Mouse (Mus musculus): ENCODE measurements at regions not wholly inside any gene's neighbourhood (a gene's known extent, or its start where the extent isn't known, plus 50 kb on each side); places are given as distances from the start of the nearest gene placed in this dataset.

- no peak for DNase-seq (ENCODE audit: low read depth, low spot score)
Observed at GRCm38 (mm10) chr8:126854121-126855055, 91.3 kb downstream of the Tomm20 start.

GRCm38 (mm10) chr8:126852663-126853390, 92.8 kb downstream of the Tomm20 start:
- no peak for DNase-seq (ENCODE audit: low read depth, low spot score)

GRCm38 (mm10) chr8:126852184-126852583, 93.5 kb downstream of the Tomm20 start:
- no peak for DNase-seq (ENCODE audit: low read depth, low spot score)

GRCm38 (mm10) chr8:126851780-126852179, 93.9 kb downstream of the Tomm20 start:
- no peak for DNase-seq (ENCODE audit: low read depth, low spot score)

DNA sequence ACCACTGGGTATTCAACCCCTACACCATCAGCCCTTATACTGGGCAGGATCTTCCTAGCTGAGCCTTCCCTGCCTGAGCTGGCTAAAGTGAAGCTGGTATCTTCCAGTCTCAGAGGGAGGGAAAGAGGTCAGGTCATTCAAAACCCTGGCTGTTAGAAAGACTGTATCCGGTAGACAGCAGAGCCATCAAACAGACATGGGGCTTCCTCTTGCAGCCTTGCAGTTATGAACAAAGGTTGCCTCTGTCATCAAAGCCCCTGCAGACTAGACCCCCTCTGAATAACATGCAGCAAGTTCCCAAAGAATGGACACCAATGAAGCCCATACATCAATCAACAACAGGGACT, 95.5 kb downstream of the Tomm20 start:
- DNase-seq (ENCODE audit: low read depth, low spot score), result no peak

DNA sequence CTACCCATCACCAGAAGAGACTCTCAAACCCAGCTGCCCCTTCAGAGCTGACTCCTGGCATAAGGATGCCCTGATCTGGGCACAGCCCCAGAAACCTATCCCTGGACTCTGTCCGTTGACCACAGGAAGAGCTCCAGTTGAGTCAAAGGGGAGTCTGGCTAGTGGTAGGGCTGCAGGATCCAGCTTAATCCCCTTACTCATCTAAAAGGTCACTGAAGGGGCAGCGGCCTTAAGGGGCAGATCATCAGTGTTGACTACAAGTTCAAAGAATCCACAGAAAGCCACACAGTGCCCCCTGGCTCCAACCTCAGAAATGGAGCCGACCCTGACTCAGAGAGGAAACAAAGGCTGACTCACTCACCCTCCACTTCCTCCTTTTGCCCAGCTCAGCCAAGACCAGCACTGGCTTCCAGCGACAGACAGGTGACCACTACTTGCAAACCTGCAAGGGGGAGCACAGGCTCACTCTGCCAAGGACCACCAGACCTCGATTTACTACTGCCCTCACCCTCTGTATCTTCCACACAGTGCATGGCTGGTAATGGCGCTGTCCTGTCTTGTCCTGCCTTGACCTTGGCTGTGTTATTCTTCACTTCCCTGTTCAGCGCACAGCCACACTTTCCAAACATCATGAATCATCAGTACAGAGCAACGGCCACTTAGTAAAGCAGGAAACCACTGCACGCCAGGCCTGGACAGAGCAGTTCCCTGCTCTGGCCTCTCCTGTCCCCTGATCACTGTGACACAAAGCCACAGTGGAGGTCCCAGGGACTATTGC, 96.0 kb downstream of the Tomm20 start:
- no peak for DNase-seq (ENCODE audit: low read depth, low spot score)

DNA sequence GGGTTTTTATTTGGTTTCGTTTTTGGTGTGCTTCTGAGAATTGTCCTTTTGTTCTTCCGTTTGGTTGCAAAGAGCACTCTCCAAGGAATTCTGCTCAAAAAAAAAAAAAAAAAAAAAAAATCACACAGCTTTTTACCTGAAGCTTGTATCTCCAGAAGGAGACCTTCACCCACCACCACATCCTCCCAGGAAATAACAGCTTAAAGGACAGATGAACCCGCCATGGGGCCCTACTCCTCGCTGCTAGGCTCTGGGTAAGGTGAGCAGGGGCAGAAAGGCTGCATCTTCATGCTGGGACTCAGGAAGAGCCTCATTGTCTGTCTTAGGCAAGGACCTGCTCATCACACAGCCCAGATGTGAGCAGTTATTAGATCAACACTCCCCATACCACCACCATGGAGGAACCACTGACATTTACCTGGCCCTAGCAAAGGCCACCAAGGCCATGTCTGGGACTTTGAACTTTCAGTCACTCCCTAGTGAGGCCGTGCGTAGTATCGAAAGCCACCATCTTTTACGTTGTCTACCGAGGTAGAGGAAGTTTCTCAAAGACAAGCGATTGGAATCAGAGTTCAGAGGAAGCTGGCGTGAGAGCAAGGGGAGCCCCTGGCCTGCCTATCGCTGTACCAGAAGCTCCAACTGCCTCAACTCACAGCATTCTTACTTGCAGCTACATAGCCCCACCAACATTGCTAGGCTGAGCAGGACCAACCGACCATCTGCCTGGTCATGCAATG, 97.1 kb downstream of the Tomm20 start:
- DNase-seq (ENCODE audit: low read depth, low spot score), result no peak

DNA sequence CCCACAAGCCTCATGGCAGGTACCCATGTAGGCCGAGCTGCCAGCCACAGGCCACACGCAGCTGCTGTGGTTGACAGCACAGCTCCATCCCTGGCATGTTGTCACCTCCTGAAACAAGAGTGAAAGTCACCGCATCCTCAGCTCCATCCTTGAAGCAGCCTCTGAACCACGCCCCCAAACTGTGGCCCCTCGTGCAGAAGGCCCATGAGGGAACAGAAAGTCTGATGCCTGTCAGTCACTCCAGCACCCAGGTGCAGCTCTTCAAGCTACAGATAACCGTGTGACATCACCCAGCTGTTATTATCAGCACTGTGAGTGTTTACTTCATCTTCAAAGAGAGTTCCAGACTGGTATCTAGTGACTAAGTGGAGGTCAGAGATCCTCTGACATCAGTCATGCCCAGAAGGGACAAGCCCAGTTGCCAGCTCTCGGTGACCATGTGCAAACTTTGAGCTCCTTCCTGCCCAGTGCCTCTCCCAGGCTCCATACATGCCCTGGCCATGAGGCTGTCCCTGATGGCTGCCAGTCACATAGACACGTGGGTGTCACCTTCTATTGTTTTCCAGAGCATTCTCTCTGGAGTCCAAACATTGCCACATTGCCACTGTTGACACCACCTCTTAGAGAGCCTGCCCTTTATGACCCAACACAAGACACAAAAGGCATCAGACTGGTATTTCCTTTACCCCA, 97.8 kb downstream of the Tomm20 start:
- no peak for DNase-seq (ENCODE audit: low read depth, low spot score)

DNA sequence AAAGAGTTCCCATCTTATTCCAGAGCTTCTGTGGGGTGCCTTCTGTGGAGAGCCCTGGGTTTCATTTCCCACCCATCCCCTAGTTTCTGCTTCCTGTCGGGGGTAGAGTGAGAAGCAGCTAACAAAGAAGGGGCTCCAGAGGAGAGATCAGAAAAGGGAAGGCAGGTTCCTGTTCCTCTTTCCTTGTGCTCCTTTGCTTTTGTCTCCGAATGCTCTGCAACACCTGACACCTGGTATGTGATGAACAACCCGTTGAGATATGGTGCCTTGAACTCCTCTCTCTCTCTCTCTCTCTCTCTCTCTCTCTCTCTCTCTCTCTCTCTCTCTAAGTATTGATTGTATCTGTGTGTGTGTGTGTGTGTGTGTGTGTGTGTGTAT, 99.5 kb downstream of the Tomm20 start:
- DNase-seq (ENCODE audit: low read depth, low spot score), result no peak

- no peak for DNase-seq (ENCODE audit: low read depth, low spot score)
Observed at GRCm38 (mm10) chr8:126845530-126846187, 100.0 kb downstream of the Tomm20 start.

DNA sequence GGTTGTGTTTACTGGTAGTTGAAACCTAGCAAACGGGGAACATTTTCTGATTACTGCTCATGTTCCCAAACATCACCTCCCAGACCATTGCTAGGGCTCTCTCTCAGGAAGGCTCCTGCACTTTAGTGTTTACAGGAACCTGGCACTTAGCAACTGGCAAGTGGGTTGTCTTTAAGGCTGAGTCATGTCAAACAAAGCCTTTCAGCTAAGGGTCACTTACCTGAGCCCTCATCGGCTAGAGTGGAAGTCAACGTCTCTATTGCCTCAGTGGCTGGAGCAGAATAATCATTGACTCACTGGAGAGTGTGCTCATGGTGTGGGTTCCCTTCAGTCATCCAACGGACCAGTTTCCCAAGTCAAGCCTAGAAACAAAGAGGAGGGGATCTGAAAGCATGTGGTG, 101.0 kb downstream of the Tomm20 start:
- DNase-seq (ENCODE audit: low read depth, low spot score), result no peak

DNA sequence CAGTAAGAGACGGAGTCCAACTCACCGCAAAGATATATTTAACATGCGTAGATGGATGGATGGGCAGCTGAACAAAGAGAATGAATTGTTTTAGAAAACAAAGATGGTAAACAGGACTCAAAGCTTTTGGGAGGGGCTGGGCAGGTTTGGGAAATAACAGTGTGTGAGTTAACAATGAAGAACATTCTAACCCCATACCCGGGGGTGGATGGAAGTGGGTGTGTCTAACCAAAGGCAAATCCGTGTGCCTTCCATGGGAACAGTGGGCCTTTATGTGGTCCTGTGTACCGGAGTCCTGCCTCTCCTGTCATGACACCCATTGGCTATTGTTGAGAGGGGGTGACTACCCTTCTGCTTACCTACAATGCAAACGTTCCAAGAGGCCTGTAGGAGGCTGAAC, 104.5 kb downstream of the Tomm20 start:
- DNase-seq (ENCODE audit: low read depth, low spot score), result no peak

DNA sequence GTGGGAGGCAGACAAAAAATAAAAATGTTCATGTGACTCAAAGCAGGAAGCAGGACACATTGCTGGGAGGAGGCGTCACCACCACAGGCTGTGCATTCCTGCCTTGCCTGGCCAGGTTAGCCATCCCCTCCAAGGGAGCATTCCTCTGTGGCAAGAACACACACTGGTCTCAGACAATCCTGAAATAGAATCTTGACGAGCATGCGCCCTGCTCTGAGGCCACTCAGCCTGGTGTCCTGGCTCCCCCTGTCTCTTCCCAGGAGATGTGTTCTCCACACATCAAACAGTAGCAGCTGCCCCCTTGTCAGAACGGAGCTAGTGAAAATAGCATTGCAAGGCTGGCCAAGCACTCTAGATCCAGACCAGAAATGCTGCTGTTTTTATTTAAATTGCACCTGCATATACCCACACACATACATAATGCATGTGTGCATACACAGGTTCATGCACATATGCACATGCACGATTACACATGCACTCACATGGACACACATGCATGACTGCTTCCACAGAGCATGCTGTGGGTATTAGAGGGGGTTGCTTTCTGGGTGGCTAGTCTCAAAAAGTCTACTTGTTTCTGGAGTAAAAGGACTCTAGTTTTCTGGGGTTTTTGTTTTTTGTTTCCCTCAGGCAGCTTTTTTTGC, 105.8 kb downstream of the Tomm20 start:
- DNase-seq (ENCODE audit: low read depth, low spot score), result peak; percentile 62

DNA sequence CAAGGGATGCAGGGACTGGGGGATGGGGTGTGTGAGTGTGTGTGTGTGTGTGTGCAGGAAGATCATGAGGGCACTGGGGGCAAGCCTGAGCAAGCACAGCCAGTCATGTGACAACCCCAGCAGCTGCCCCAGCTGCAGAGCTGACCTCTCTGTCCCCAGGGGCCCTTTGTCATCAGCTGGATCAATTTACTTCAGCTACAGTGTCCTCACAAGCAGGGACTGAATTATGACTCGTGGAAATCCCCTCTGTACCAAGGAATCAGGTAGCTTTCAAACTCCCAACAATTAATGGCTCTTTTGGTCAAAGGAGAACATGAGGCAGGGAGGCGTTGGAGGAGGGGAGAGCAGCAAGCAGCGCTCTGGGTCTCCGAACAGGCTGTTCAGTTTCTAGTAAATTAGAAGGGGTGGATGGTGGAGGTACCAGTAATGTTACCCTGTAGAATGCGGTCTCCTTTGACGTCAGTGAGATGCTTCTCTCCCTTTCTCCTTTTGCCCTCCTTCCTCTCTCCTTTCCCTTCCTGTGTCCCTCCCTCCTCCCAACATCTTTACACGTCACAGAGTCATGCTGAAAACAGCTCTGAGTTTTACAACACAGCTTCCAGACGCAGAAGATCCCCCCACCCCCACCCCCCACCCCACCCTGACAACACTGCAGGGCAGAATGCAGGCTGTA, 106.5 kb downstream of the Tomm20 start:
- DNase-seq (ENCODE audit: low read depth, low spot score), result peak; percentile 77

DNA sequence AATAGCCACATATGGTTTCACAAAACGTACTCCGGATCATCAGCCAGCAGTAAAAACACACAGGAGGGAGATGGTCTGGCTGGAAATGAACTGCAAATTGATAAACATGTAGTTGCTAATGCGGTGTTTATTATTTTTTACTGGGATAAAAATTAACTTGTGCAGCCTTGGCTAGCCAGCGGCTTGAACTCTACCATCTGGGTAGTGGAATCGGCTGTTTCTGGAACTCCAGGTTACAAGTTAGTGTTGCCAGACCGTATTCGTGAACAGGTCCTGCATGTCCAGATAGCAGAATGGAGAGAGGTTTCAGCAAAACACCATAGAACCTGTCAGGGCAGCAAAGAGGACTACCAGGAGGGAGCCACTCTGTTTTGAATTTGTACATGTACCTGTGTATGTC, 107.4 kb downstream of the Tomm20 start:
- DNase-seq (ENCODE audit: low read depth, low spot score), result no peak

DNA sequence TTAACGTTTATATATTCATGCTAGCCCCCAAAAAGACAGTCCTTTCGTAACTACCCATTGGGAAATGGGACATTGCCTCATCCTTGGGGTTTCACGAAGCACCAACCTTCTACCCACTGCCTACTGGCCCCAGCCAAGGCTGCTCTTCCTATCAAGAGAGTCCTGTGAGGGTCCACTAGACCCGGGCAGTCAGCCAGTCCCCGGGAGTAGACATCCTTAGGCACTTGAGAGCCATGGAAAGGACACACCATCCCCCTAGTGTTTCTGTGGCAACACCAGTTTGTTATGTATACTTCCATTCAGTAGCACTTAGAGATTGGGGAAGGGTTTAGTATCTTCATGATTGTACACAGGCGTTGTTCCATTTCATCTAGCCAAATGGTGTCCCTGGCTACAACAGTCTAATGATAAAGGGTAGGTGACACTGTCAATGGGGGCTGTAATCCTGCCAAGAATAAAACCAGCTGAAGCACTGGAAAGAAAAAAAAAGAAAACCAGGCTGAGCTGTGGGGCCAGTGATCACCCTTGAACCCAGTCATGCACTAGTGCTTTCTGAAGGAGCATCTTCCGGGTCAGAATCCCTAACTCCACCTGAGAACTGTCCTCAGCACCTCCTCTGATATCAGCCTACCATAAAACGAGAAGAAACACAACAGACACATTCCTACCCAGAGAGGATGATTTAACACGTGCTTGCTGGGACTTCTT, 108.2 kb downstream of the Tomm20 start:
- no peak for DNase-seq (ENCODE audit: low read depth, low spot score)

DNA sequence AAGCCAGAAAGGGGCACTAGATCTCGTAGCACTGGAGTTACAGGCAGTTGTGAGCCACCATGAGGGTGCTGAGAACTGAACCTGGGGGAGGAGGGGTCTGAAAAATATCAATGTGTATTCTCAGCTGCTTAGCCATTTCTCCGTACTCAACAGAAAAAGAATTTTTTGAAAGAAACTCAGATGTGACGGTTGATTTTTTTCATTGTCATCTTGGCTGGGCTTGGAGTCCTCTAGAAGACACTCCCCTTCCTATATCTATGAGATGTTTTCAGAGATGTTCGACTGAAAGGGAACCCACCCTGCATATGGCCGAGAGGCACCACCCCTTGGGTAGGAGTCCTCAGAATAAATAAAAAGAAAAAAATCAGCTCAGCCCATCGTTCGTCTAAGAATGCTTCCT, 110.1 kb downstream of the Tomm20 start:
- DNase-seq (ENCODE audit: low read depth, low spot score), result no peak

All from embryo, embryonic 11.5 days (tissue).